Mouse (Mus musculus): ENCODE data around the gene Ap5z1. TPM values are rescaled to one million over a fixed set of nuclear protein-coding genes. Genes with fewer than 3 reads are reported as not detected.

Ap5z1 gene
- 10 to 100 TPM; 22.8 to 30.2 (median 26.2) TPM for total RNA-seq (2022)

DNA sequence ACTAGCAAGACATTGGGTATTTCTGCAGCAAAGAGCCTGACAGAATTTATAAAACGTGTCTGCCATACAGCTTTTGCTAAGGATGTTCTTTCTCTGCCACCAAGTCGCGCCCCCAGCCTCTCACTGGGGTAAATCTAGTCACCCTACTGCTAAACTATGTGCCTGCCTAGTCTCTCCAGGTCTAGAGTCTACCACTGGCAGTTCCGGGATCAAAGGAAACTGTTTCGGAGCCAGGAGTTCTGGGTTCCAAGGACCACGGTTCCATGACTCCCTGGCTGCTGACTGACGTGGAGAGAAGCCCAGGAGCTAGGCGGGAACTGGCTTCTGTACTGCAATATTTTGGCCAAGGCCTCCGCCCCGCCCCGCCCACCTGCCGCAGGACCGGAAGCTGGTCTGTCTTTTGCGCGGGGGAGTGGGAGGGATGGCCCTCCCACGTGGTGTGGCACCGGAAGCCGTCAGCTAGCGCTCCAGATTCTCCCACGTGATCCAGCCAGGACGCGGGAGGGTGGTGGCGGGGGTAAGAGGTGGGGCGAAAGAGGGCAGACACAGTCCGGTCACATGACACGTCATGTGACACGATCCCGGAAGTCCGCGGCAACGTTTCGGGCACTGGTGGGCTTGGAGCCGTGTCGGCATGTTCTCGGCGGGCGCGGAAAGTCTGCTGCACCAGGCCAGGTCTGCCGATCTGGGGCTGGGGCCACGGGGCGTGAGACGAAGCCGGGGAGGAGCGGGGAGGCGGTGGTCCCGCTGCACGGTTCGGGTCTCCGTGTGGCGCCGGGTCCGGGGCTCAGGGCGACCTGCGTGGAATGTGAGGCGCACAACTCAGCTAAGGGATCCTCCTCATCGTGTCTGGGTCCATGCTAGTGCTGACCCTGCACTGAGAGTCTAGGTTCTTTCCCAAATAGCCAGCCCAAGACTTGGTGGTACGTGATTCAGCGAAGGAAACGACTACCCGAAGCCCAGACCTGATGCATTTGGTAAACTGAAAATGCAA is at the start of gene Ap5z1:
Gene Ap5z1 (plus strand): TSS at position 484 of the 994 bp plus-strand sequence.
- peak; percentile 89 to 93 for DNase-seq (ENCODE audit: low spot score in 2 of 2)

DNA sequence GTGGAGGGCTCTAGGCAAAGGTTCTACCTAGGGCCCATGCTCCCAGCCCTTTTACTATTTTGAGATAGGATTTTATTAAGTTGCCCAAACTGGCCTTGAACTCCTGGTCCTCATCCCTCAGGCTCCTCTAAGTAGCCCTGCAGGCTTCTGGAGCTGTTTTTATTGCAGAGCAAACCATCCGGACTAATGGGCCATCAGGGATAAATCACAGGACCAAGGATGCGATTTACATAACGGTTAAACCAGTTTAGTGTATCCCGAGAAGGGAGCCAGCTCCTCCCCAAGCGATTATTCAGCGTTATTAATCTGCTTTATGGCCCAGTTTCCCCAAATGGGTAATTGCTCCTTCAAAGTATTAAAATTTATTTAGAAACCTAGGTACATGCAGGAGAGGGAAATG is 48.3 kb upstream of the Ap5z1 start:
- DNase-seq (ENCODE audit: low spot score in 2 of 2) = no peak

DNA sequence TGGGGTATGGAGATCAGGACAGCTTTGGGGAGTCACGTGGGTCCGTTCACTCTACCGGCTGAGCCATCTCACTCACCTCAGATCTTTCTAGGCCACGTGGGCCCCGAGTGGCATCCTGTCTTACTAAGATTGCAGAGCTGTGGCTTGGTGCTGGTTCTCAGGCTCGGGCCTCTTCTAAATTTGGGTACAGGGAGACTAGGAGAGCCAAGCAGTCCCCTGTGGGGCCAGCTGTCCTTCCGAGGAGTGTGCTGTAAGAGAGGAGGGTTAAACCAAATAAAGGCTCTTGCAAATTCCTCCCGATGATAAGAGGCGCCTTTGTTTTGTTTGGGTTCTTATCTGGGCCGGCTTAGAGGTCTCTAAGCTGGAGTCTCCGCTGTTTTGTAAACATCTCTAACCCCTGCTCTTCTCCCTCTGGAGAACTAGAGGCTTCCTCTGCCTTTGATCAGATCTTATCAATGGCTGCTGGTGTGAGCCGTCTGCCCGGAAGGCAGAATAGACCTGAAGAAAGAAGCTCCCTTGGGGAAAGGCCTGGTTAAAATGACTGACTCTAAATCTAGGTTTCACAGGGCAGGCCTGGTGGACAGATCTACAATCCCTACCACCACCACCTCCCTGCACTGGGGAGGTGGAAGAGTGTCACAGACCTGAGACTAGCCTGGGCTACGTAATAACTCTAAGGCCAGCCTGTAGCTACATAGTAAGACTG is 47.5 kb upstream of the Ap5z1 start:
- DNase-seq (ENCODE audit: low spot score in 2 of 2) = no peak

DNA sequence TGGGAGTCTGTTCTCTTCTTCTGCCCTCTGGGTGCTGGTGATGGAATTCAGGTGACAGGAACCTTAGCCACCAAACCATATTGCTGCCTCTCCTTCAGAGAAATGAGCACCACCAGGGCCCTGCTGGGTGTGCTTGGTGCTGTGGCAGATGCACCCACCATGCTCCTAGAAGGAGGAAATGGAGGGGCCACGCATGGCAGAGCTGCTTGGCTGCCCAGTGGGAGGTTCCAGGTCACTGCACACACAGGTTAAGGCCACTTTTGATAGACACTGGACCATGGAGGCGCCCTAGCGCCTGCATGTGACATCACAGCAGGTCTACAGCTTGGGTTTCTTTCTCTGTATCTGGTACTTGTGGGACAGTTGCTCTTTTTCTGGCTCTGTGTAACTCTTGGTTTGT is 46.6 kb upstream of the Ap5z1 start:
- no peak for DNase-seq (ENCODE audit: low spot score in 2 of 2)

DNA sequence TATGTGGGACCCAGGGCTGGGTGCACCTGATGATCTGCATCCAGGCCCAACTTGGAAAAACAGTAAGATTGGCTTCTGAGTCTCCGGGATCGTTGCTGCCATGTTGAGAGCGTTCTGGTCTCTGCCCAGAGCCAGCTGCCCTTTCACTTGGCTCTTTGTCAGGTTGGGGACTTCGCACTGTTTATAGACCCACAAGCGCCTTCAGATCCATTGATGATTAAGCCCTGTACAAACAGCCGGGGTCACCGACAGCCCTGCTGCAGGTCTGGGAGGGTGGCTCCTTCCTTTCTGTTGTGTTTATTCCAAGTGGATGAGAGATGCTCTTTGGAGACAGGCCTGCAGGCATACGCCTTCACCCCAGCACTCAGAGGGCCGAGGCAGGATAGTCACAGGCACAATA is 45.9 kb upstream of the Ap5z1 start:
- no peak for DNase-seq (ENCODE audit: low spot score in 2 of 2)

DNA sequence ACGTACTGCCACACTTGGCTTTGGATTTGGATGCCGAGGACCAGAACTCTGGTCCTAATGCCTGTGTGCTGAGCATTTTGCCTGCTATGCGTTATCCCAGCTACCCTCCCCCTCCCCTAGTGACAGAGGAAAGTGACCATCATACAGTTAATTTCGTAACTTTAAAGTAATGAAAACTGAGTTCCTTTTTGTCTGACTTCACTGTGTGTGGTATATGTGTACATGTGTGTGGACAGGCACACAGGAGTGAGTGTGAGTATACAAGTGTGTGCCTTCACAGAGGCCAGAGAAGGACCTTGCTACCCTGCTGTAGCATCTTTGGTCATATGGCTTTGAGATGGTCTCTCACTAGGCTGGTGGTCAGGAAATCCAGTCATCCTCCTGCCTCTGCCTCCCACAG is 45.3 kb upstream of the Ap5z1 start:
- DNase-seq (ENCODE audit: low spot score in 2 of 2) = no peak

DNA sequence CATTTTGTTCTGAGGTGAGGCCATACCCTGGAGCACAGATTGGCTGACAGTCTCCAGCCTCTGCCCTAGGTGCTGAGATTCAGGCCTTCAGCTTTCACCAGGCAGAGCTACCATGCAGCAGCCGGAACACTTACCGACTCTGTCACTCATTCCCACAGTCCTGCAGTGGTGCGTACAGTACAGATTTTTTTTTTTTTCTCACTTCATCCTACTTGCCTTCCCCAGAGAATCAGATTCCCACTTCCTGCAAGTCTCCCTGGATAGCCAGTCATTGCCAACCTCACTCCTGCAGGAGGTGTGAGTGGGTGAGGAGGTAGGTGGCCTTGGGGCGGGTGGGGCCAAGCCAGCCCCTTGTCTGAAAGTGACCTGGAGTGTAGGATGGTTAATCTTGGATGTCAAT is 43.4 kb upstream of the Ap5z1 start:
- DNase-seq (ENCODE audit: low spot score in 2 of 2) = no peak

DNA sequence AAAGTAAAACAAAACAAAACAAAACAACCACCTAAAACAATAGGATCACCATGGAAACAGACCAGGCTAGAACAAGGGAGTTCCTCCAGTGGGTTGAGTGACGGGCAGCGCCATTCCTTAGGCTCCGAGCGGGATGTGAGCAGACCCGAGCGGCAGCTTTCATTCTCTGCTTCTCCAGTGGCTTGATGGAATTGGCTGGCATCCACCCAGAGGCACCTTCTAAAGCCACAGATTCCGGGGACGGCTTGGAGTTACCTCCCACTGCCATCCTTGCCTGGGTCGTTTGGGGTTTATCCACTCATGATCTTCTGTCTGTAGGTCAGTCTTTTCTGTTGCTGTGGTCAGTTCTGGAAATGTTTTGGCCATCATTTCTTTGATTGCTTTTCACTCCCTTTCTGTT is 42.8 kb upstream of the Ap5z1 start:
- no peak for DNase-seq (ENCODE audit: low spot score in 2 of 2)

DNA sequence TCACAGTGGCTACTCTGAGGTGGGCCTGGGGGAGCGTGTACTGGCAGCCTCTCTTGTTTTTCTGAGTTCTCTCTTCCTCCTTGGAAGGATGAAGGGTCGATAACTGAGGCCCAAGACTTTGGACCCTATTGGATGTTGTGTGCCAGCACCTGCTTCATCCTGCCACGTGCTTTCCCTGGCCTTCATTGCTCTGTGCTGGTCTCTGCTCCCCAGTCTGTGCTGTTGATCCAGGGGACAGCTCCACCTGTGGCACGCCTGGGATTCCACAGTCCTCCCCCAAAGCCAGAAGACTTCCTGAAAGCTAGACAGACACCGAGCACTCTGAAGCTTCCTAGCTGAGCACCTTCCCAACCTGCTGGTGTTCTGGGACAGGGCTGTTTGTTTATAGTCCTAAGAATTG is 41.9 kb upstream of the Ap5z1 start:
- DNase-seq (ENCODE audit: low spot score in 2 of 2) = no peak

DNA sequence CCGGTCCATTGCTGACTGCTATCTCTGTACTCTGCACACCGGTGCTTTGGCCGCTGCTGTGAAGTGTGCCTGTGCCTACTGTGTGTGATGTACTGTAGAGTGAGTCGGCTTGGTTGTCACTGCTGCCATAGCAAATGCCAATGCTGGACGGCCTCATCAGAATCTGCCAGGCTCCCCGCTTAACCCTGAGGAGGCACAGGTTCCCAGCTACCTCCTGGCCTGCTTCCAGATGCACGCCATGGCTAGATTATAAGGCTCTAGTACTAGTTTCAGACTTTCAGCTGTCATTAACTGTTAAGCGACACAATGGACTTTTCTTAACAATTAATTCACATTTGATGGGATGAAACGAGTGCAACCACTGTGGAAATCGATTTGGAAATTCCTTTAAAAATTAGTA is 40.6 kb upstream of the Ap5z1 start:
- DNase-seq (ENCODE audit: low spot score in 2 of 2) = no peak

DNA sequence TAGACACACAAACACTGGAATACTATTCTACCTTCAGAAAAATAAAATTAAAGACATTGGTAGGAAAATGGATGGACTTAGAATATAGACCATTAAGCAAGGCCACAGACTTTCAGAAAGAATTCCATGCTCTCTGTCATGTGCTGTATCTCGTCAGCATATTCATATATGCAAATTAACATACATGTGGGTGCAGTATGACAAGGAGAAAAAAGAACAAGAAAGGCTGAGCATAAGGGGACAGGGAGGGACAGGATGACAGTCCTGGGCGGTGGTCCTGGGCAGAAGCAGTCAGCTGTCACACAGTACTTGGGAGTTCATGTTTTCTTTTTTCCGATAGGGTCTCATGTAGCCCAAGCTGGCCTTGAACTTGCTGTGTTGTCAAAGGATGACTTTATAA is 40.0 kb upstream of the Ap5z1 start:
- no peak for DNase-seq (ENCODE audit: low spot score in 2 of 2)

DNA sequence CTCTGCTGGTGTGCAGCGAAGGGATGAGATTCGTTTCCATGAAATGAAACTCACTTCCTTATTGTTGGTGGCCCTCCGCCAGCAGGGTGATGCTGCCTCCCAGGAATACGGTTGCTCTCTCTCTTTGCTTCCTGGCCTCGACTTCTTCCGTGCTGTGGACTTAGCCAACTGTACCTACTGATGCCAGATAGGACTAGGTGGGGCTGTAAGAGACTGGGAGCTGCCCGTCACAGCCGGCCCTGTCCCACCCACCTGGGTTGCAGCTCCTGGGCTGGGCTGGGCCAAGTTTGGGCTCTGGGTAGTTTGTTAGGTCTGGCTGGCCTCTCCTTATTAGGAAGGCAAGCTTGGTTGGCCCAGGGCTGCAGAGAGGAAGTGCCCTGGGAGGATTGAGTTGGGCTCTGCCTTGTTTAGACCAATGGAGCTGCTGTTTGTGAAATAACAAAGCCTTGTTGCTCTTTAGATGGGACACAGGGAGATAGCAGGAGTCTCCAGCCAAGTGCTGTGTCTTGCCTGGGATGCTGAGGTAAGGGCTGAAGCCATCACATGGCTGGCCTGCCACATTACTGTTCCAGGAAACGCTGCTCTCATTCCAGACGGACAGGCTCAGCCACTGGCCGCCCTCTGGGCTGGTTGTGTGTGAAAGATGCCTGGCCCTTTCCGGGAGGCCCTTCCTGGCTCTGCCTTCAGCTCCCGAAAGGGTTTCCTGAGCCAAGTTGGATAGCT is 39.0 kb upstream of the Ap5z1 start:
- no peak for DNase-seq (ENCODE audit: low spot score in 2 of 2)

DNA sequence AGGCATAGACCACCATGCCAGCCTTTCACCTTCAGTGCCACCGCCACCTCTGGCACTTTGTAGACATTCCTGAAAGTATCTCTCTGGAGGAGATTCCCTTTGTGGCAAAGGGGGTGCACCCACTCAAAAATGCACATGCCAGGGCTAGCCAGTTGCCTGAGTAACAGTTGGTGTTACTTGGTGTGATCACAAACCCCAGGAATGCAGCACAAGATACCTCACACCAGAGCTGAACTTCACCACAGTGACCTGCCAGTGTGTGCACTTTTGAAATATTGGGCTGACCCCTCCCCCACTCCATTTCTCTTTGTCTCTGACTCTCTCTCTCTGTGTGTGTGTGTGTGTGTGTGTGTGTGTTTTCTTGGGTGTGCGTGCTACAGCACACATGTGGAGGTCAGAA is 37.3 kb upstream of the Ap5z1 start:
- no peak for DNase-seq (ENCODE audit: low spot score in 2 of 2)

DNA sequence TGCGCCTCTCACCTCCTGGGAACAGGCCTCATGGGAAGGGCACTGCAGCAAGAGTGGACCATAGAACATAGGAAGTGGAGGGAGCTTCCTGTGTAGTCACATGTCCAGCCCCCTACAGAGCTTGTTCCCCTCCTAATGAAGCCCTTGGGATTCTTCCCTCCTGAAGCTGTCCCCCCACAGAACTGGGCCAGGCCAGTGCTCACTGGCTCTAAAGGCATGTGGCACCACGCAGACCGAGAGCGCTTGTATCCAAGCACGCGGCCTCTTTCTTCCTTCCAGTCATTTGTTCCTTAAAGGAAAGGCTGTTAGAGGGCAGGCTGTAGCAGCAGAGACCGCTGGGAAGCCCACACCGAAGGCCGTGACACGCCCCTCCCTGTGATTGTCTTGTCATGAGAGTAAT is 35.9 kb upstream of the Ap5z1 start:
- DNase-seq (ENCODE audit: low spot score in 2 of 2) = no peak

DNA sequence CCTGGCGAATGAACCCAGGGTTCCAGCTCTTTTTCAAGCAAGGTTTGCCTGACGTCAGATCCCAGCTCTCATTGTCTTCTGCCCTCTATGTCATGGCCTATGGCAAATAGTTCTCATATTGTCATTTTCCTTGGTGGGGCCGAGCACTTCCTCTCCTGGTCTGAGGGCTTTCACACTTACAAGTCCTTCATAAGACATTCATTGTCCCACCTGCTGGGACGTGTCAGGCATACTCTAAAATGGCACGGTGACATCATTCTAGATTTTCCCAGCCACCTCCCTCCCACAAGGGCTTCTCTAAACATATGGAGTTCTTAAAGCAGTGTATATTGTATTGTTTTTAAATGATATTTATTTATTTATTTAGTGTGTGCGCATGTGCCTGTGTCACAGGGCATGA is 35.1 kb upstream of the Ap5z1 start:
- no peak for DNase-seq (ENCODE audit: low spot score in 2 of 2)

DNA sequence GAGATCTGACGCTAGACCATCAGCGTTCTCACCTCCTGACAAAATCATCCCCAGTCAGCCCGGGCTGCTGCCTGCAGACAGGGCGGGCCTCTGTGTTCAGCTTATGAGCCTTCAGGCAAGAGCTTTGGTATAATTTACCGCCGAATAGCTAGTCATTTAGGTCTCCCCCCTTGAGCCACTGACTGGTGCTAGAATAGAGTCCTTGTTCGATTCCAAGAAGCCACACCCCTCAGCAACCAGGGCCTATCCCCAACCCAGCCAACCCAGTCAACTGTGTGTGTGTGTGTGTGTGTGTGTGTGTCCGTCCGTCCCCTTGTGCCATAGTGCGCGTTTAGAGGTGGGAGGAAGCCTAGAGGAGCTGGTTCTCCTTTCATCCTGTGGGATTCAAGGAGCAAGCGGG is 32.7 kb upstream of the Ap5z1 start:
- no peak for DNase-seq (ENCODE audit: low spot score in 2 of 2)

DNA sequence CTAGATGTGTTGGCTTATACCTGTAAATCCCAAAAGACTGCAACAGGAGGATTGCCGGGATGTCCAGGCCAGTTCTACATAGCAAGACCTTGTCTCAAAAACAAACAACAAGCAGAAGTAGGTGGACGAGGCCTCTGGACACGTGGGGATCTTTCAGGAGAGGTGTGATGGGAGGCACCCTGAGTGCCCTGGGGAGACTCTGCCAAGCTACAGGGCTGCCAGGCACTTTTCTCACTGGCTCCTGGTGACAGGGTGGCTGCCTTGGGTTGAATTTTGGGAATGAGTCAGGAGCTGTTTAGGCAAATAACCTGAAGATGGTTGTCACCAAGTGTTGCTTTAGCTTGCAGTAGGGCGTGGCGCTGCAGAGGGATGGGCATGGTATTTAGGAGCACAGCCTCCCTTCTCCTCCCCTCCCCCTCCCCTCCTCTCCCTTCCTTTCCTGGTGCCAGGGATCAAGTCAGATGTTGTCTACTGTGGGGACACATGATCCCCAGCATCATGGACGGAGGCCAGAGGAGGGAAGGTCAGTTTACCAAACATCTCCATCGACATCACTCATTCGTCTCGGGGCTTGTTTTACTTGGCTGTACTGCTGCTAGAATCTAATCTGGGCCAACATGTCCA is 31.8 kb upstream of the Ap5z1 start:
- no peak for DNase-seq (ENCODE audit: low spot score in 2 of 2)

DNA sequence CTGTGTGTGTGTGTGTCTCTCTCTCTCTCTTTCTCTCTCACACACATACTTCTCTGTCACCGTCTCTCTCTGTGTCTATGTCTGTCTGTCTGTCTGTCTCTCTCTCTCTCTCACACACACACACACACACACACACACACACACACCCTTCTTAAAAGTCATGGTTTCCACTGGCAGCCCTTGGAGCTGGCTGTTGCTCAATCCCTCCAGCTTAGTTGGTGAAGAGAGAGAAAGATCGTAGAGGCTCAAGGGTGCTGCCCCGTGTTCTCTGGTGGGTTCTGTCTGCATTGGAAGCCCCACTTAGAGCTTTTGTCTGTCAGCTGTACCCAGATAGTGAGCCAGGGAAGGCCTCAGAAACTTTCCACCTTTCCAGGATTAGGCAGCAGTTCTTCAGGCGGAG is 31.0 kb upstream of the Ap5z1 start:
- DNase-seq (ENCODE audit: low spot score in 2 of 2) = no peak

DNA sequence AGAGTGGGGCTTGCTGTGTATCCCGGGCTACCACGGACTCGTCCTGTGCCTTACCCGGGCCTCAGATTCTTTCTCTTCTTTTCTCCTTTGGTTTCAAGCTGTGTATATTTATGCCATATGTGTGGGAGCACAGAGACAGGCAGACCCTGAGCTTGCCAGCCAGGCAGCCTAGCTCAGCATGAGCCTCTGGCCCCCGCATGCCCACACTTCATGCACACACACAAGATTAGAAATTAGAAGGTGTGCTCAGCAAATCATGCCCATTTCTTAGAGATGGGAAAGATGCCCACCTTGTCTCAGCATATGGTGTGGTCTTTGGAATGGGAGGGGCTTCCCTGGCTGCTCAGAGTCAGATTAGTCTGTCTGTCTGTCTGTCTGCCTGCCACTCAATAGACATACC is 29.7 kb upstream of the Ap5z1 start:
- peak; percentile 55 to 62 for DNase-seq (ENCODE audit: low spot score in 2 of 2)

DNA sequence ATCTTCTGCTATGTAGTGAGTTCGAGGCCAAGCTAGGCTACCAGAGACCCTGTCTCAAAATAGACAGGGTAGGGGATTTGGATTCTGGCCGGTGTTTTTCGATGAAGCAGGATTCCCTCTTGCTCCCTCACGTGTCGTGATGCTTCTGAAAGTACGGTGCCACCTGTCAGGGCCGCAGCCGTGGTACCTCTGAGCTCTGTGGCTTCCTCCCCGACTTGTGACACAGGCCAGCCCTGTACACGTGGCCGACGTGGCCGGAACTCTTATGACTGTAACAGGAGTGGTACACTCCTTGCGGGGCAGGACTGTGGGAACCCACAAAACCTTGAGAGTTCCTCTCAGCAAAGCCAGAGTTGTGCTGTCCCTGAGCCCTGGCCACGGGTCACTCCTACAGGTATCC is 28.0 kb upstream of the Ap5z1 start:
- no peak for DNase-seq (ENCODE audit: low spot score in 2 of 2)

DNA sequence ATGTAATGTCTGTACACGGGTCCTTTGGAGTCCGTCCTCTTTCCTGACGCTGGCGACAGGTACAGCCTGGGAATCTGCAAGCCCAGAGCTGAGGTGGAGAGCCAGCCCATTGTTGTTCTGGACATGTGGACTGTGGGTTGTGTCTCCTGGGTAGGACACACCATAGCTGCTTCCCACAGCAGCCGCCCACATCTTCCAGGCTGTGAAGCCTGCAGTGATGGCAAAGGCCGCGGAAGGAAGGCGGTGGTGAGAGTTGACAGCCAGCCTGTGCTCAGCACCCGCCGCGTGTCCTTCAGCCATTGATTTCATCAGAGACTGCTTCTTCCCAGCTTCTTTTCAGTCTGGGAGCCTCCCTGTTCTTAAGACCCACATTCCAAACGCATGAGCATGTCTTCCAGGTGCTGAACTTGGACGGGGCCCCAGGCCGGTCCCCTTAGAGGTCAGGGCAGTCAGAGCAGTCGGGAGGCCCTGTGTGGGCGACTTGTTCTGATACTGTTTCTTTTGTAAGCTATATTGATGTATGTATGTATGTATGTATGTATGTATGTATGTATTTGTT is 25.3 kb upstream of the Ap5z1 start:
- DNase-seq (ENCODE audit: low spot score in 2 of 2) = peak in 1 of 2 experiments; percentile 52

Measured in layer of hippocampus, adult 8-10 months (tissue).